Mouse (Mus musculus) intestine, embryonic 14.5 days (tissue): ENCODE measurements at regions not wholly inside any gene's neighbourhood (a gene's known extent, or its start where the extent isn't known, plus 50 kb on each side); places are given as distances from the start of the nearest gene placed in this dataset.
"Not testable (repeated sequence)": the region's sequence is repeated elsewhere in the genome, so short reads cannot be mapped to it uniquely, and the experiment has no call there.

ENCODE experiments used
- ATAC-seq: fragments of 200-750 bp; cut with Nextera tagmentation; replicated peaks from 2 replicates; pipeline ENCODE4 v1.8.0; 2017; ENCODE audit warnings: low read depth, moderate number of reproducible peaks, moderate TSS enrichment, moderate library complexity; ENCODE audit not compliant: low FRiP score, low TSS enrichment
- DNase-seq: peaks from one replicate; pipeline ENCODE4 v3.0.0-alpha.2; 2018; ENCODE audit warnings: low spot score
- H3K27ac ChIP-seq: fragments of 300-500 bp; sonication (generic); 2 replicates; pipeline ENCODE4 v1.5.1; 2014; ENCODE audit warnings: low read depth, mild to moderate bottlenecking, control low read depth
- H3K27me3 ChIP-seq: fragments of 300-500 bp; sonication (generic); replicated peaks from 2 replicates; pipeline ENCODE4 v1.6.1; 2014; ENCODE audit warnings: low read length, control low read depth; ENCODE audit not compliant: control insufficient read depth, insufficient read depth
- H3K36me3 ChIP-seq: fragments of 300-500 bp; sonication (generic); 2 replicates; pipeline ENCODE4 v1.6.1; 2014; ENCODE audit warnings: low read length, control low read depth; ENCODE audit not compliant: control insufficient read depth, insufficient read depth
- H3K4me1 ChIP-seq: fragments of 300-500 bp; sonication (generic); replicated peaks from 2 replicates; pipeline ENCODE4 v1.6.1; 2014; ENCODE audit warnings: low read length, control low read depth, mixed read lengths; ENCODE audit not compliant: control insufficient read depth, insufficient read depth
- H3K4me2 ChIP-seq: fragments of 300-500 bp; sonication (generic); 2 replicates; pipeline ENCODE4 v1.6.1; 2014; ENCODE audit warnings: low read length
- H3K4me3 ChIP-seq: fragments of 300-500 bp; sonication (generic); 2 replicates; pipeline ENCODE4 v1.5.1; 2014; ENCODE audit warnings: low read depth, low read length, control low read depth, mixed read lengths
- H3K9ac ChIP-seq: fragments of 300-500 bp; sonication (generic); 2 replicates; pipeline ENCODE4 v1.6.1; 2014; ENCODE audit warnings: mild to moderate bottlenecking, low read length
- H3K9me3 ChIP-seq: fragments of 300-500 bp; sonication (generic); 2 replicates; pipeline ENCODE4 v1.6.1; 2016; ENCODE audit warnings: low read length, control low read depth; ENCODE audit not compliant: control insufficient read depth
- WGBS: fragments of 180-500 bp; shearing (Covaris S2); extraction: QIAGEN DNeasy Blood & Tissue Kit; methylation state at CpG from one replicate; pipeline ENCODE4 v1.1.7; 2014; 5-methylcytosine and 5-hydroxymethylcytosine counted together

- H3K36me3 ChIP-seq, result no peaks in the 10 kb centered on the region
- H3K4me3 ChIP-seq, result no peak overlapping the region
- WGBS, result 72% methylated on average over 4 of the region's 4 CpGs
- no peak for ATAC-seq
- no peak for DNase-seq
- no peaks in the 10 kb centered on the region for H3K4me1 ChIP-seq
- H3K9me3 ChIP-seq, result 0 out of 2 replicates have a peak, but pooled peaks cover 4% of the 10 kb centered on the region
- no peaks in the 10 kb centered on the region for H3K27me3 ChIP-seq
- H3K9ac ChIP-seq, result no peak overlapping the region
- H3K27ac ChIP-seq, result no peak overlapping the region
- no peak overlapping the region for H3K4me2 ChIP-seq
These were observed 95.0 kb upstream of the Lemd2 start for GRCm38 (mm10) chr17:27299297-27299696.

GRCm38 (mm10) chr17:27298351-27298750, 94.1 kb upstream of the Lemd2 start:
- 59% methylated on average over 10 of the region's 10 CpGs for WGBS
- no peaks in the 10 kb centered on the region for H3K36me3 ChIP-seq
- no peak for ATAC-seq
- H3K4me1 ChIP-seq, result no peaks in the 10 kb centered on the region
- H3K9me3 ChIP-seq, result 0 out of 2 replicates have a peak, but pooled peaks cover 4% of the 10 kb centered on the region
- no peak for DNase-seq
- no peak overlapping the region for H3K27ac ChIP-seq
- no peak overlapping the region for H3K4me3 ChIP-seq
- no peak overlapping the region for H3K4me2 ChIP-seq
- no peak overlapping the region for H3K9ac ChIP-seq
- no peaks in the 10 kb centered on the region for H3K27me3 ChIP-seq

GRCm38 (mm10) chr17:27296156-27296555, 91.9 kb upstream of the Lemd2 start:
- WGBS, result 85% methylated on average over 5 of the region's 5 CpGs
- H3K27me3 ChIP-seq, result no peaks in the 10 kb centered on the region
- no peaks in the 10 kb centered on the region for H3K36me3 ChIP-seq
- no peak overlapping the region for H3K4me3 ChIP-seq
- DNase-seq, result no peak
- no peak overlapping the region for H3K4me2 ChIP-seq
- H3K9me3 ChIP-seq, result 0 out of 2 replicates have a peak, but pooled peaks cover 4% of the 10 kb centered on the region
- no peak overlapping the region for H3K9ac ChIP-seq
- no peak overlapping the region for H3K27ac ChIP-seq
- no peak for ATAC-seq
- H3K4me1 ChIP-seq, result no peaks in the 10 kb centered on the region

- no peak overlapping the region for H3K4me2 ChIP-seq
- WGBS, result 39% methylated on average over 5 of the region's 5 CpGs
- ATAC-seq (no peak), DNase-seq (no peak)
- no peaks in the 10 kb centered on the region for H3K36me3 ChIP-seq
- no peaks in the 10 kb centered on the region for H3K27me3 ChIP-seq
- no peak overlapping the region for H3K4me3 ChIP-seq
- no peaks in the 10 kb centered on the region for H3K4me1 ChIP-seq
- H3K9me3 ChIP-seq, result peaks cover 9% of the 10 kb centered on the region
- H3K9ac ChIP-seq, result no peak overlapping the region
- H3K27ac ChIP-seq, result no peak overlapping the region
These were observed 89.9 kb upstream of the Lemd2 start for GRCm38 (mm10) chr17:27294208-27294604.

- H3K4me2 ChIP-seq, result no peak overlapping the region
- DNase-seq (no peak), ATAC-seq (no peak)
- no peaks in the 10 kb centered on the region for H3K36me3 ChIP-seq
- H3K27ac ChIP-seq, result no peak overlapping the region
- no peaks in the 10 kb centered on the region for H3K4me1 ChIP-seq
- H3K27me3 ChIP-seq, result no peaks in the 10 kb centered on the region
- H3K4me3 ChIP-seq, result no peak overlapping the region
- peaks cover 9% of the 10 kb centered on the region for H3K9me3 ChIP-seq
- H3K9ac ChIP-seq, result no peak overlapping the region
- WGBS, result 74% methylated on average over 14 of the region's 14 CpGs
These were observed 89.4 kb upstream of the Lemd2 start for GRCm38 (mm10) chr17:27293586-27294207.

- Histone ChIP-seq H3K9me3 (peaks cover 9% of the 10 kb centered on the region), H3K27me3 (no peaks in the 10 kb centered on the region), H3K4me1 (no peaks in the 10 kb centered on the region), H3K27ac (no peak overlapping the region), H3K4me2 (no peak overlapping the region), H3K9ac (no peak overlapping the region), H3K36me3 (no peaks in the 10 kb centered on the region), H3K4me3 (no peak overlapping the region)
- ATAC-seq (no peak), DNase-seq (no peak)
- WGBS, result 89% methylated on average over 10 of the region's 10 CpGs
These were observed 87.4 kb upstream of the Lemd2 start for GRCm38 (mm10) chr17:27291673-27292072.

GRCm38 (mm10) chr17:27291176-27291575, 86.9 kb upstream of the Lemd2 start:
- Histone ChIP-seq H3K4me1 (no peaks in the 10 kb centered on the region), H3K4me3 (no peak overlapping the region), H3K9ac (no peak overlapping the region), H3K27ac (no peak overlapping the region), H3K27me3 (no peaks in the 10 kb centered on the region), H3K36me3 (no peaks in the 10 kb centered on the region), H3K9me3 (peaks cover 6% of the 10 kb centered on the region), H3K4me2 (no peak overlapping the region)
- no peak for DNase-seq
- 94% methylated on average over 14 of the region's 14 CpGs for whole genome bisulfite sequencing
- ATAC-seq, result no peak

- WGBS, result 95% methylated on average over 16 of the region's 16 CpGs
- no peak overlapping the region for H3K27ac ChIP-seq
These were observed 86.0 kb upstream of the Lemd2 start for GRCm38 (mm10) chr17:27290311-27290710.

GRCm38 (mm10) chr17:27289804-27290203, 85.5 kb upstream of the Lemd2 start:
- not testable (repeated sequence) for H3K27ac ChIP-seq, H3K9me3 ChIP-seq, DNase-seq, ATAC-seq, H3K9ac ChIP-seq, H3K27me3 ChIP-seq, H3K4me2 ChIP-seq, H3K4me3 ChIP-seq, H3K4me1 ChIP-seq, H3K36me3 ChIP-seq
- 94% methylated on average over 13 of the region's 15 CpGs for WGBS

More at GRCm38 (mm10) chr17:27290311-27290710, 86.0 kb upstream of the Lemd2 start:
- Histone ChIP-seq H3K4me3 (no peak overlapping the region), H3K9ac (no peak overlapping the region), H3K27me3 (no peaks in the 10 kb centered on the region), H3K4me1 (no peaks in the 10 kb centered on the region), H3K4me2 (no peak overlapping the region), H3K36me3 (no peaks in the 10 kb centered on the region), H3K9me3 (peaks cover 4% of the 10 kb centered on the region)
- no peak for DNase-seq
- ATAC-seq, result no peak
